Mouse (Mus musculus): ENCODE measurements around the gene Rbfox1.

Rbfox1 gene

DNA sequence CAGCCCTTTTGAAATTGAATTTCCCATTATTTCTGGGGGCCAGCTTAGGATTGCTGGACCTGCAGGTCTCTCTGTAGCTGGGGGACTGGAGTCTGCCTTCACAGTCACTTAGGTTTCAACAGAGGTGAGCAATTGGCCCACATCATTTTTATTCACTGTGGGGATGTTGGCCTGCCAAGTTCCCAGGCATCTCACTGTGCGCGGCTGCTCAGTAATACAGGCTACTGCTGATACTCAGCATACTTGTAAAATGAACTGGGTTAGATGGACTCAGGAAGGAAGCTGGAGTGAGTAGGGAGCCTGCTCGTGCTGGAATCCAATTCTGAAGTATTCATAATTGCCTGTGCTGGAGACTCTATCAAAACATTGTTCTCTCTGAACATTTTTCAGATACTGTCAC lies 1356.5 kb downstream of the Rbfox1 start:
- DNase-seq (ENCODE audit: low spot score) = no peak

DNA sequence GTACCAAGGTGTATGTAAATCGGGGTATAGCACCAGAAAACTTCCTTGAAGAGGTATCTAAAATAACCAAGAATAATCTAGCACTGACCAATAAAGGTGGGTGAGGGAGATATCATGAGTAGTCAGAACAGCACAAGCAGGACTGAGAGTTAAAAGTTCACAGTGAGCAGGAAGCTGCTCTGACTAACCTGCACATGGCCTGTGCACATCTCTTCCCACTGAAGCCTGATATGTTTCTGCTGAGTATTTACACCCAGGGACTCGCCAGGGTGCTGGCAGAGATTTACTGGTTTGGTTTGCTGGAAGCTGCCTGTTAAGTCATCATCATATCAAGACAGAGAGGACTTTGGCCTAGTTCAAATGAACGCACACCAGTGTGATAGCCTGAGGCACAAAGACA lies 1357.3 kb downstream of the Rbfox1 start:
- DNase-seq (ENCODE audit: low spot score) = no peak

DNA sequence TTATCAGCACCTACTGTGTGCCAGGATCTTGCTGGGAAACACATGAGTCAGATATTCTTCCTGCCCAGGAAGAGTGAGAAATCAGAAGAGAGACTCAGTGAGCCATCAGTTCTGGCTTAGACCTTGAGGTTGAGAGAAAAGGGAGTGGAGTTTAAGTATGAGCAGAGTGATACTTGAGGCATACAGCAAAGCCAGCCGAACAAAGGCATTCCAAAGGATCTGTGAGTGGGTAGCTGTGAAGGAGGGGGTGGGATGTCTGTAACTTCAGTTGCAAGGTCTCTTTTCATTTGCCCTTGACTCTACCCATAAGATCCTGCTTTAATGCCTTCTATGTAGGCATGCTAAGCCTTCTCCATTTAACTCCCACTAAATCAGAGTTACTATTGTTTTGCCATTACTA lies 1359.2 kb downstream of the Rbfox1 start:
- DNase-seq (ENCODE audit: low spot score) = no peak

DNA sequence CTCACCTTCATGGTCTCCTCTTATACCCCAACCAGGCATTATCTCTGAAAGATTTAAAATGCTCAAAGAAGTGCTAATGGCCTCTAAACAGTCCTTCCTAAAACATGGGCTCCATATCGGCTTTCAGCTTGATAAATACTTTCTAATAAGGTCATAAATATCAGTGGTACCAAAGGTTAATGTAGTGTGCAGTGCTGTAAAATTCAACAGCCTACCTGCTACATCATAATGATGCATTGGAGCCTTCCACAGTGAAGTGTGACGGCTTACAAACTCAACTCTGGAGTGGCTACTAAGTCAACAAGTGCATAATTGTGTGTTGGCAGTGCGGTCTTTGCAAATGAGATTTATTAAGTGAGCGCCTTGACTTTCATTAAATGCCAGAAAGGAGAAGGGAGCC lies 1366.5 kb downstream of the Rbfox1 start:
- no peak for DNase-seq (ENCODE audit: low spot score)

DNA sequence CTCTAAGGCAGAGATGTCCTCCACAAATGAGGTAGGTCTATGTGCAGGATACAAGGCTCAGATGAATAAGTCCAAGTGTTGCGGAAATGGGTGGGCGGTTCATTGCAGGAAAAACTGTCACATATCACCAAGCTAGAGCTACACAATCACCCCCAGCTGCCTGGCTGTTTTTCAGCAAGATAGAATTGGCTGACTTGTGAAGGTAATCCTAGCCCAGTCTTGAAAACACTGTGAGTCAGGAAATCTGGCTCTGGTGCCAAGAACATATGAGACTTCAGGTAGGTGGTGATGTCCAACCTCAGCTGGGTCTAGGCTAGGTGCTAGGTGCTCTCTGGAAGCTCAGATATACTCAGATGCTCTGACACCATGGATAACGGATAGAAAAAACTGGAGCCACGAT lies 1372.2 kb downstream of the Rbfox1 start:
- DNase-seq (ENCODE audit: low spot score) = no peak

DNA sequence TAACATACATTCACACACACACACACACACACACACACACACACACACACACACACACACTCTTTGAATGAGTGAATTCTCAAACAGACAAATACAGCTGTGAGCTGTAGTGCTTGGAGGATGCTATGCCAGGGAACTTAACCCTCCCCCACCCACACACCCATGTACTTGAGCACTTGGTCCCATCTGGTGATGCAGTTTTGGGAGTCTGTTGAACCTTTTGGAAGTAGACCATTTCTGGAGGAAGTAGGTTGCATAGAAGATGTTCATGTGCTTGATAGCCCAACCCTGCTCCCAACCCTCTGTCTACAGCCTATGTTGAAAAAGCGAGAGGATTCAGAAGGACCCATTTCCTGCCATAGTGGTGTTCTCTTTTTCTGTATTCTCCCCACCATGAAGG lies 1378.1 kb downstream of the Rbfox1 start:
- DNase-seq (ENCODE audit: low spot score) = no peak

DNA sequence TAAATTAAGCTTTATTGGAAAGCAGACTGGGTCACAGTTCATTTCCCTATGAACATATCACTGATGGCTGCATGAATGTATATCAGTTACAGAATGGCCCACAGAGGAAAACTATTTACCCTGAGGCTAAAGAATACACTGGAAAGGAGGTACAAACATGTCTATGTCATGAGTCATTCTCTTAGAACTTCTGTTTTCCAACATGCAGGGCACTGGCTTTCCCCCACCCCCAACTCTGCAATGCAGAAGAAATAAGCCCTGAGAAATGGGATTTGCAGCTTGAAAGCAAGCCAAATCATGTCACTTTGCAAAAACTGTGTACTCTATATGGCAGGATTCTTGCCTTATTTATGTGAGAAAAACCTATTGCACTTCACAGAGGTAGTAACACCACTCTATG lies 1380.6 kb downstream of the Rbfox1 start:
- DNase-seq (ENCODE audit: low spot score) = no peak

DNA sequence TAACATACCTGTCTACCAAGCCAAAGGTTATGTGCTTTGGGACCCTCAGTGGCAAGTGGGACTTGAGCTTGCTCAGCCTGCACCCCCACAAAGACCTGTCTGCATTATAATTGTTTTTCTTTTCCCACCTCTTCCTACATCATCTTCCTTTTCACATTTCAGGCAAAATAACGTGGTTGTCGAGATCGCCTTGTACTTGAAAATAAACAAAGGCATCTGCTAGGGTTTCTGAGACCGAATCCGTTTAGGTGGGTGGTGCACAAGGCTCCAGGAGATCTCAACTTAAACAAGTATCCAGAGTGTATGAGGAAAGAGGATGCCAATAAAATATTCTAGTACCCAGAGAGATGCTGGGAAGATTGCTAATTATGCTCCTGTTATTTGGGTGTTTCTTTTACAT lies 1390.3 kb downstream of the Rbfox1 start:
- no peak for DNase-seq (ENCODE audit: low spot score)

DNA sequence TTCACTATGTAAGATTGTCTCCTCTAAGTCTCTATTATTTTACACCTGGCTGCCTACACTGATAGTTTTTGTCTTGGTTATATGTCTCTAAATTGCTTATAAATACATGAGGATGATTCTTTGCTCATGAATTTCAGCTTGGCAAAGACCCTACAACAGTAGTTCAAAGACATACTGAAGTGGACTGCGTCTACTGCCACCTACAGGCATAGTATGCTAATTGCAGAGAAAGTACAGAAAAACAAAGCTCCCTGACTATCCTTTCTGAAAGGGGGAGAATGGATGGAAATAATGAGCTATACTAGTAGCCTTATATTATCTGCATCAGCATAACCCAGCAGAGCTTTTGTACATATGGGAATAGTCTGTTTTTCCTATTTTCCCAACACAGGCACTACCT lies 1390.7 kb downstream of the Rbfox1 start:
- DNase-seq (ENCODE audit: low spot score) = no peak

DNA sequence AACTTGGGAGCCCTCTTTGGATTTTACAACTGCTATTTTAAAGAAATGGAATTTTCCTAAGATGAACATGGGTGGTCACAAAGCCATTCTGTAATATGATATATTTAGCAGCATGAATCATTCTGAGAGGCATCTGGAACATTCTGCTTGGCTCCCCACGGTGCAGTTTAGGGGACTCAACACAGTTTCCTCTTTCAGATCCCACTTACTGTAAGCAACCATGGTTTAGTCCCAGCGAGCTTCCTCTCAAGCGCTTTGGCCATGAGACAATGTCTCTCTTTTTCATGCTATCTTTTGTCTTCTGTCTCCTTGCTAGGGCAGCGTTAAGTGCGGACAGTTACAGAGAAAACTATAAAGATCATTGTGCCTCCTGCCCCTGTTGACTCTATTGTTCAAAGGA lies 1394.4 kb downstream of the Rbfox1 start:
- DNase-seq (ENCODE audit: low spot score) = no peak

DNA sequence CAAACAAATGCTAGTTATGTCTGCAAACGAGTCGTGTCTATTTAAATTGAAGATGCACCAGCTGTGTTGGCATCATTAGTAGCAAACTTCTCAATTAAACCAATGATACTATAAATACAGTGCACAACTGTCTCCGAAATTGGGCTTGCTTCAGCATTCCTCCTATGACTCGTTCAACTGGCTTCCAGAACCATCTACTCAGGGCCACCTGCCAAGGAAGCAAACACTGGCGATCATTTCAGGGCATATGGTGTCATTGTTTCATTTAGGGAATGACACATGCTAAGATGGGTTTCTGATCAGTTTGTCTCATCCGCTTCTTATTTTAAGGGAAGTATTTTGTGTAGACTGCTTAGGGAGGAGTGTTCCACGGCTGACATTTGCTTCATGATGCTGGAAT lies 1397.1 kb downstream of the Rbfox1 start:
- no peak for DNase-seq (ENCODE audit: low spot score)

DNA sequence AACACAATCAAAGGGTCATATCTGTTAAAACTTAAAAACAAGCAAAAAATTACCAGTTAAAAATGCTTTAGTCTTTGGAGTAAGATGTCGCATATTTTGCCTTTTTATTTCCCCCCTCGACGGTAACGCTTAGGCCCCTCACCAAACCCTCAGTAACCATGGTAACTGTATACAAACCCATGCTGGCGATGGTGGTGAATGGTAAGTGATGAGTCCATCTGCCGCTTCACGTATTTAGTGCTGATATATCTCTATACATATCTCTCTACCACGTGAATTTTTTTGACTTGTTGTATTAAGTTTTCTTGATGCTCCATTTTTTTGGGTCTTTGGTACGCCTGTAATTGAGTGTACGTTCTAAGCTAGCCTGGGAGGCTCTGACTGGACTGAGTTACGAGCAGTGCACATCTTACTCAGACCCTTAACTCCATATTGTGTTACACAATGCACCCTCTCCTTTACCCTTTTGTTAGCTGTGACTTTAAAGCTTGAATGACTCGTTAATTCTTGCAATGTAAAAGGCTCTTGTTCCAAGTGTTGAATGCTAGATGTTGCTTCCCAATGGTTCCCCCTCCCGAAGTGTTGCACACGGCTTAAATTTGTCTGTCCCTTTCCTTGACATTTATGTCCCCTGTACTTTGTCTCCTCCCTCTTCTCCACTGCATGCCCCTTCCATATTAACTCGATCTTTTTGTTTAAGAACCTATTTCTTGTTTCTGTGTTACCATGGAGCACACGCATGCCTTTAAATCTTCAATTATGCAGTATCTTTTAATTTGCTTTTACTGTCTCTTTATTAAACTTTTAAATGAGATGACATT lies 1408.0 kb downstream of the Rbfox1 start:
- DNase-seq (ENCODE audit: low spot score) = no peak

DNA sequence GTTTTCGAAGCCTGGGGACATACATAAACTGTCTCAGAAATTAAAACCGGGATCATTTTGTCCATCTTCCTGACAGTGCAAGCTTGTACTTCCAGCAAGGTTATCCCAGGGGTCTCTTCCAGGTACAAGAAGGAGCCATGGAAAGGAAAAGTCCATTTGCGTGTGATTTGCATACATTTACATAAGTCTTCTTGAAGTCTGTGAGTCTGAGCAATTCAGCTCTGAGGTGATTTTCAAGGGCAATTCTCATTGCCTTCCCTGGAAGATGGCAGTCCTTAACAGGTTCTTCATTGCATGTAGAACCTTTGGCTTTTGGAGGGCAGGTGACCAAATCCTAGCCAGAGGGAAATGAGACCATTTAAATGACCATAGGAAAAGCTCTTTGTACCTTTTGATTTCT lies 1417.3 kb downstream of the Rbfox1 start:
- DNase-seq (ENCODE audit: low spot score) = no peak

DNA sequence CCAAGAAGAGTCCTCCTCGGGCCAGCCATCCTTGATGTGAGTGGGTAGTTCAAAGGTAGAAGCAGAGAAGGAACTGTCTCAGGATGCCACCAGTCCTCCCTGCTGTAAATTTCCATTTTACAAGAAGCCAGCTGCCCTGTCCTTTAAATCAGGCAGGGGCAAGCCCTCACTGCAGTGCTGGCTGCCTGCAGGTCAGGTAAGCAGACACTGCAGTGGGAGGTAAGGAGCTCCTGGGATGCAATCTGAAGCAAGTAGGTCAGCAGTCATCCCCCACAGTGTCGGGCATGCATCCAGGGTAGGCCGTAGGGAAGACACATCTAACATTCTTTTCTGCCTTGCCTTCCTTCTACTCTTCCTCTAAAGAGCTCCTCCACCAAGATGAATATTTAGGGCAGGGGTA lies 1444.0 kb downstream of the Rbfox1 start:
- no peak for DNase-seq (ENCODE audit: low spot score)

DNA sequence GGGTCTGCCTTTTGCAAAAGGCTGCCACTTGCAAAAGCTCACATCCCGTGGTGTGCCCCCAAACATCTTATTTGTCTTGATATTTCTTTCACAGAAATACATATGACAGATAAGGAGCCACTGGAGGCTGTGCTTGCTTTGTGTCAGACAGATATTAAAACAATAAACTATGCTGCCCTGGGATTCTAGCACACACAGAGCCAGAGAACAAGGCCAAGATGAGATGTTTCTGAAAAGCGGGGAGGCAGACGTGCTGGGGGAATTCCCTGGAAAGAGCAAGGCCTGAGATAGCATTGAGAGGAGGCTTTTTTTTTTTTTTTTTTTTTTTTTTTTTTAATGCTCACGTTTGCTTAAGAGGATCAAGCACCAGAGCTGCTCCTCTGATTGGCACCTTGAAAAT lies 1456.0 kb downstream of the Rbfox1 start:
- DNase-seq (ENCODE audit: low spot score) = no peak

DNA sequence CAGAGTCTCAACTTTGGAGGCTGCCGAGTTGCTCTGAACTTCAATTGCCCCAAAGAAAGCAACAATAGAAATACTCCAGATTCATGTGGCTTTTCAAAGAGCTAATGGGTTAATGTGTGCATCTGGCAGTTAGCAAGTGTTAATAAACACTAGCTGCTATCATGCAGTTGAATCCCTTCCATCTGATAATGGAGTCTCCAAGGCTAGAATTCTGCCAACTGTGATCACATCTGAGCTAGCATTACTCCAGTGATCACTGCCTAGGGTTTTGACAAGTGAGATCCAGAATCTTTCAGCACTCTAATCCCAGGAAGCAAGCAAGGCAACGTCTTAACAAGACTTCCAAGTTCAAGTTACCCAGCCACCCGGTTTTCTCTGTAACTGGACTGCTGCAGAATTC lies 1460.1 kb downstream of the Rbfox1 start:
- no peak for DNase-seq (ENCODE audit: low spot score)

DNA sequence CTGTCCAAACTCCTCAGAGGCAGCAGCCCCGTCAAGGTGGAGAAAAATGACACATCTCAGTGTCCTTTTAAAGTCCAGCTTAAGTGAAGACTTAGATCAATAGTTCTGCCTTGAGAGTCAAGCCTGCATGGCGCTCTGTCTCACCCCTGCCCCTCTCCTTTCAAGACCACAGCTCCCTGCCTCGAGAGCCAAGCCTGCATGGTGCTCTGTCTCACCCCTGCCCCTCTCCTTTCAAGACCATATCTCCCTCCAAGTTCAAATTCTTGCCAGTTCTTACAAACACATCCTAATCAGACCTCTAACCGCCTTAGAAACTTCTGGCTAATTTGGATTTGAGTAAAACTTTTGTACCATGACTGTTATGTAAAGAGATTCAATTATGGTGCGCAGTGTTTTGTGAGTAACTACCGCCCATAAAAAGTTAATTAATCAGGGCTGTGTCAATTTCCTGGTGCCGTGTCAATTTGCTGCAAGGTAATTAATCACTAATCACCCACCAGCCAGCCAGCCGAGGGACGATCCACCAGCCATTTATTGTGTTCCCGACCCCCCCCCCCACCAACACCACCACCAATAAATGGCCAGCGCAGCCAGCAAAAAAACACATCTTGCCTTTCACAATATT lies 1461.0 kb downstream of the Rbfox1 start:
- no peak for DNase-seq (ENCODE audit: low spot score)

DNA sequence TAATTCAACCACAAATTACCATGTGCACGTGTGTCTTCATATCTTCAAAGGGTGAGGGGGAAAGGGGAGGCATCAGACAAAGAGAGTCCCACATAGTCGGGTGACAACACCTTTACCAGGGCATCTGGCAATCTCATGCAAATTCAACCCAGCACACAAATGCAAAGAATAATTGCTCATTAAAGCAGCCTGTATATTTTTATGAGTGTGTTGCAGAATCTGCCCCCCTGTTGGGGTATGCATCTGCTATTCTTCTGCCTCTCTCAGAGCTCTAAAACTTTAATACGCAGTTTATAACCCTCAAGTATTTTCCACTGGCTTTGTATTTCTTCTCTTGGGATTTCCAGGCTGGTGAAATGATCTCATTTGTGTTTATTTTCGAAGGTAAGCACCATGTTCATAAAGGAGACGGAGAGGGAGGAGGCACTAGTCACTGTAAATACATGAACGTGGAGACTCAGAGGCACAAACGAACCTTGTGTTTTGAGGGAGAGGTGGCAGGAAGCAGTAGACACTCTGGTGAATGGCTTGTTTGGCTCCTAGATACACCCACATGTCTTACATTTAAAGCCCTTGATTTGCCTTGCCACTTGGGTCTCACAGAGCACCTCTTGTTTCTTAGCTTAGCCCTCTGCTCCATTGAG lies 1462.5 kb downstream of the Rbfox1 start:
- no peak for DNase-seq (ENCODE audit: low spot score)

DNA sequence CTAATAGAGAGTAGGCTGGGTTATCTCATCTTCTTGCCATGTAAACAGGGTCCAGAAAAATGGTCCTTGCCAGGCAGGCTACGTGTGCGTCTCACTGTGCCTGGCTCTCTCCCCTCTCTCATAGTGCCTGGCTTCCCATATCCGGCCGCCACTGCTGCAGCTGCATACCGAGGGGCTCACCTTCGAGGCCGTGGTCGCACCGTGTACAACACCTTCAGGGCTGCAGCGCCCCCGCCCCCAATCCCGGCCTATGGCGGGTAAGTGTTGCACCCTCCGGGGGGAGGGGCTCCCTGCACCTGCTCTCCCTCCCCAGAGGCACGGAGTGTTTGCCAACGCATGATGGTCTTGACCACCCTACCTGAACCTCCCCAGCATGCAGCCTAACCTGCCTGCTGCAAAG lies 1467.7 kb downstream of the Rbfox1 start:
- DNase-seq (ENCODE audit: low spot score) = no peak

DNA sequence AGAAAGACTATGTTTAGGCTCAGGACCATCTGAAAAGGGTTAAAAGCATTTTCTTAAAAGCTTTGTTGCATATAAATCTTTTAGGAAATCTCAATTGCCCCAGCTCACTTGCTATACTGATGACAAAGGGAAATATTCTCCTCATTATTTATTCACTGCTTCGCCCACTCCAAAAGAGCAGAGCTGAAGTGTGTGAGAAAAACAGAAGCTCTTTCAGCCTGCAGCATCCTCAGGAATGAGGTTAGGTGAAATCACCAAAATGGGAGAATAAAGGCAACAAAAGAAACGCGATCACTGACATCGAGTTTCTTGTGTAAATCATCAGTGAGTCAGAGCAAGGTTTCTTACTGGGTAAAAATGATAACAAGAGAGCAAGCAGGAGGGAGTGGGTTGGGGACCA lies 1469.0 kb downstream of the Rbfox1 start:
- DNase-seq (ENCODE audit: low spot score) = no peak

DNA sequence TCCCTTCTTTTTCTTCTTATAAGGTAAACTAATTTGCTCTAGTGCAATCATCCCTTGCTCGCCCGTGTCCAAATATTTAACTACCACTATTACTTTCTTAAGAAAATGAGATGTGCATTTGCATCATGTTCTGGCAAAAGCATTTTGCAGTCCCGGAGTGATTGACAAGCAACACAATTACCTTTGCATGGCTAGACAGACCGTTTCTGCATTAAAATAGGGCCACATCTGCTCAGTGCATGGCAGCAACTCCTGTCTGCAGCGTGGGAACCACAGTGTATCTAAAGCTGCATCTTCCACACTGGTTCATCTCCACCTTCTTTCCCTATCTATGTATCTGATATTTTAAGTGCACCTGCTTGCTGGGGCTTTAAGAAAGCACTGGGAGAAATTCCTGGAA lies 1473.9 kb downstream of the Rbfox1 start:
- no peak for DNase-seq (ENCODE audit: low spot score)

DNA sequence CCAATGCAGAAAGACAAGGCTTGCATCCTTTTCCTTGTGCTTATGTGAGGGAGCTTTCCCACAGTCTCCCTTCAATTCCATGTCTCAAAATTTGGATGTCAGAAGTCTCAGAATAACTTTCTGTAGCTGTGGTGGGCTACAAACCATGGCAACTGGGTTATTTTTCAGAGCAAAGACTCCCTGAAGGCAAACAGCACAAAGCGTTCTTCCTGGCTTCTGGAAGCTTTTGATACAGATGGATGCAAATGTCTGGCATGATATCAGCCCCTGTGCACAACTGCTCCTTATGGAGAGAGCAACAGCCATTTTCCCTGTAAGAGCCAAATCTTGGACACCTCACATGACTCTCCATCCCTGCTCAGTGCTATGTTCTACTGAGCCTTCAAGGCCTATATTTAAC lies 1475.6 kb downstream of the Rbfox1 start:
- DNase-seq (ENCODE audit: low spot score) = no peak

DNA sequence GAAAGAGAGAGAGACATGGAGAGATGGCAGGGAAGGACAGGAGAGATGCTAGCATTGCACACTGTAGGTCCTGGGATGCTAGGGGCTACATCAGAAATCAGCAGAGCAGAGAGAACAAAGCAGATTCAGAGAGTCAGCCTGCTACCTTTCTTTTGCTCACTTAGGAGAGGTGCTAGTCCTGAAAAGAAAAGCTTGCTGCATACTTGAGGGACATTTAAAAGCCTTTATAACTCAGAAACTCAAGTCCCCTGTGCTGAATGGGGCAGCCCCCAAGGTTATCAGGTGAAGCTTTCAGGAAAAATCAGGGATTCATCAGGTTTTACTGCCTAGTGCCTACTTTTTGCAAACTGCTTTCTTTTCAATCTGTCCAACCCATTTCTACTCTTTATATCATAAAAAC lies 1480.7 kb downstream of the Rbfox1 start:
- DNase-seq (ENCODE audit: low spot score) = no peak

DNA sequence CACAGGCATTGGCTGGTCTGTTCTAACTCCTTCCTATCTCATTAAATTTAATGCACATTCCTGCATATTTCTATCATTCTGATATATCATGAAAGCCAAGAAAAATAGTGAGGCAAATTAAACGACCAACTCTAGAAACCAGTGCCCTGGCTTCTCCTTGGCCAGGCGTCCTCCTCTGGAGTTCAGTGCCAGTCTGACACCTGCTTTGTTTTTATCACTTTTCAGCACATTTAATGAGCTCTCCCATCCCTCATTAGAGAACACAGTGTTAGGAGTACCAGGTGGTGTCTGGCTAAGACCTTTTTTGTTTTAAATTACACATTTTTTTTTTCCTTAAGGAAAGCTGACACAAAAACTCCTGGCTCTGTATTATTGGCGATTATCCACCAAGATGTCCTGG lies 1489.0 kb downstream of the Rbfox1 start:
- DNase-seq (ENCODE audit: low spot score) = no peak

Data from urinary bladder, postnatal 10 days (tissue).